Mouse (Mus musculus) neural tube, embryonic 12.5 days (tissue): Measurements from ENCODE around the gene Esrp2. TPM values are rescaled to one million over a fixed set of nuclear protein-coding genes. Genes with fewer than 3 reads are reported as not detected.

Experiments
- ATAC-seq: fragments of 200-750 bp; cut with Nextera tagmentation; 2 replicates; pipeline ENCODE4 v1.8.0; 2017; ENCODE audit warnings: low read depth, mild to moderate bottlenecking, moderate TSS enrichment, moderate library complexity; ENCODE audit not compliant: low FRiP score
- H3K27ac ChIP-seq: fragments of 300-500 bp; sonication (generic); 2 replicates; pipeline ENCODE4 v1.5.1; 2016
- H3K27me3 ChIP-seq: fragments of 300-500 bp; sonication (generic); replicated peaks from 2 replicates; pipeline ENCODE4 v1.6.1; 2016; ENCODE audit warnings: mild to moderate bottlenecking
- H3K36me3 ChIP-seq: fragments of 300-500 bp; sonication (generic); 2 replicates; pipeline ENCODE4 v1.6.1; 2016; ENCODE audit warnings: mild to moderate bottlenecking
- H3K4me1 ChIP-seq: fragments of 300-500 bp; sonication (generic); 2 replicates; pipeline ENCODE4 v1.6.1; 2016
- H3K4me2 ChIP-seq: fragments of 300-500 bp; sonication (generic); replicated peaks from 2 replicates; pipeline ENCODE4 v1.6.1; 2016; ENCODE audit warnings: mild to moderate bottlenecking
- H3K4me3 ChIP-seq: fragments of 300-500 bp; sonication (generic); 2 replicates; pipeline ENCODE4 v1.5.1; 2016
- H3K9ac ChIP-seq: fragments of 300-500 bp; sonication (generic); 2 replicates; pipeline ENCODE4 v1.6.1; 2016; ENCODE audit warnings: mild to moderate bottlenecking
- H3K9me3 ChIP-seq: fragments of 300-500 bp; sonication (generic); 2 replicates; pipeline ENCODE4 v1.6.1; 2016; ENCODE audit warnings: mild to moderate bottlenecking
- WGBS: fragments of 180-500 bp; shearing (Covaris S2); methylation state at CpG from one replicate; pipeline ENCODE4 v1.1.7; 2016; 5-methylcytosine and 5-hydroxymethylcytosine counted together
- polyA plus RNA-seq: library from polyadenylated mRNA; unstranded; fragments of >200 nt; fragmentation: Nextera tagmentation; extraction: Ambion mirVana; gene quantifications from 2 replicates; pipeline ENCODE4 v1.2.1, GENCODE M21; 2016

Esrp2 gene
- polyA plus RNA-seq, 1 experiment from 2014 or later: 1.1 TPM

DNA sequence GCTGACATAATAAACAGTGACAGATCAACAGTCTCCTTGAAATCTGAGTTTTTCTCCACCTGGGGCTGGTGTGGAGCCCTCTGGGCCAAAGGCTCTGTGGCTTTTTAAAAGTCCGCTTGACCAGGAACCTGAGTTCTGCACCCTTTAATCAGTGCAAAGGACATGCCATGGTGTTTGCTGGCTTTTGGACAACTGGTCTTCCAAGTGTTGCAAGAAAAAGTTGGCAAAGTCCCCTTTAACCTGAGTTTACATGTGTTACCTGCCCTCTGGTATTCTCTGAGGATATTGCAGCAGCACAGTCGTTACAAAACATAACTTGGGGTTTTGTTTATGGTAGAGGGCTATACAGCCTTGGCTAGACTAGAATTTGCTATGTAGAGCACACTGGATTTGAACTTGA lies 6.3 kb downstream of the Esrp2 start:
- Histone ChIP-seq H3K27me3 (peaks cover 26% of the 10 kb centered on the region), H3K9me3 (no peaks in the 10 kb centered on the region), H3K36me3 (peaks cover 42% of the 10 kb centered on the region), H3K4me1 (peaks cover 4% of the 10 kb centered on the region; the same call in 1 of the 2 replicates), H3K9ac (no peak overlapping the region), H3K27ac (no peak overlapping the region), H3K4me3 (no peak overlapping the region), H3K4me2 (no peak overlapping the region)
- no peak for ATAC-seq
- 90% methylated on average over 2 of the region's 2 CpGs for WGBS

DNA sequence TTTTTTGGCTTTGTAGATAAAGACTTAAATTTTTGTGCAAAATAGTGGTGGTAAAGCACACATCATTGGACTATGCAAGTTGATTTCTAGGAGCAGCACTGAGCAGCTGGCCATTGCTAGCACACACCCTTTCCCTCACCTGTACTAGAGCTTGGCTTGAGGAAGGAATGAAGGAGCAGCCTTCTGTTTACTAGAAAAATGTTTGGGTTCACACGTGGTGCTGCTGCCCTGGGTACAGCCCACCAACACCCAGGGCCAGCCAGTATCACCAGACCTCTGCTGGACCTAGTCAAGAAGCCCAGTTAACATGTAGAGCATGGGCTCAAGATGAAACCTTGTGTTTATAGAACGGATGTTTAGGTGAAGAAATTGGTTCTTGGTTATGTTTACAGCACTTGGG lies 6.8 kb downstream of the Esrp2 start:
- H3K9ac ChIP-seq: no peak overlapping the region
- peaks cover 42% of the 10 kb centered on the region for H3K36me3 ChIP-seq
- H3K27ac ChIP-seq: no peak overlapping the region
- peaks cover 21% of the 10 kb centered on the region for H3K27me3 ChIP-seq
- H3K9me3 ChIP-seq: no peaks in the 10 kb centered on the region
- no peaks in the 10 kb centered on the region for H3K4me1 ChIP-seq
- H3K4me2 ChIP-seq: no peak overlapping the region
- no peak overlapping the region for H3K4me3 ChIP-seq
- WGBS: 89% methylated on average over 2 of the region's 2 CpGs
- ATAC-seq: no peak

DNA sequence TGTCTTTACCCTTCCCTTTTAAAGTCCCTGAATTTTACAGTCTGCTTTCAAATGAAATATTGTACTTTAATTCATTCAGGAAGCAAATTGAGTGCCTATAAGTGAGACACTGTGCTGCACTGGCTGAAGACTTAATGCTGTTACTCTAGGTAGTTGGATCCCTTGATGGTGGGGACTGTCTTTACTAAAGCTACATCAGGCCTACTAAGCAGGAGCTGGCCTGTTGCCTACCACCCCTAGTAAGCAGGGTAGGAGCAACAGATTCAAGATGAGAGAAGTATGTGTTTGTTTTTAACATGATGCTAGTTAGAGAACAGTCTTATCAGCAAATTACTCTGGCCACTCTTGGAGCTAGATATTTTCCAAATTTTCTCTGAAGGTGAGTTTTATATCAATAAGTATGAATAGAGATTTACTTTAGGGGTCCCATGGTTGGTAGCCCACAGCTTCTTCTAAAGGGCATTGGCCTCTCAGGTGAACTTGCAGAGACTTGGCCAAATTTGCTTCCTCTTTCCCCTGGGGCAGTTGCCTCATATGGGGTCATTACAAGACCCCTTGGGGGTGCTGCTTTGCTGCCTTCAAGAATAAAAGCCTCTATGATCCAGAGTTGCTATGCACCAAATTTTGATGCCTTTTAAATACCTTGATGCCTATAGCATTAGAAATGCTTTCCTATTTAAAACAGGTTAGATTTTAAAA lies 7.4 kb downstream of the Esrp2 start:
- no peak overlapping the region for H3K4me2 ChIP-seq
- no peaks in the 10 kb centered on the region for H3K4me1 ChIP-seq
- H3K9ac ChIP-seq: no peak overlapping the region
- no peaks in the 10 kb centered on the region for H3K9me3 ChIP-seq
- H3K27ac ChIP-seq: no peak overlapping the region
- no peak for ATAC-seq
- no peak overlapping the region for H3K4me3 ChIP-seq
- peaks cover 15% of the 10 kb centered on the region for H3K27me3 ChIP-seq
- peaks cover 42% of the 10 kb centered on the region for H3K36me3 ChIP-seq

DNA sequence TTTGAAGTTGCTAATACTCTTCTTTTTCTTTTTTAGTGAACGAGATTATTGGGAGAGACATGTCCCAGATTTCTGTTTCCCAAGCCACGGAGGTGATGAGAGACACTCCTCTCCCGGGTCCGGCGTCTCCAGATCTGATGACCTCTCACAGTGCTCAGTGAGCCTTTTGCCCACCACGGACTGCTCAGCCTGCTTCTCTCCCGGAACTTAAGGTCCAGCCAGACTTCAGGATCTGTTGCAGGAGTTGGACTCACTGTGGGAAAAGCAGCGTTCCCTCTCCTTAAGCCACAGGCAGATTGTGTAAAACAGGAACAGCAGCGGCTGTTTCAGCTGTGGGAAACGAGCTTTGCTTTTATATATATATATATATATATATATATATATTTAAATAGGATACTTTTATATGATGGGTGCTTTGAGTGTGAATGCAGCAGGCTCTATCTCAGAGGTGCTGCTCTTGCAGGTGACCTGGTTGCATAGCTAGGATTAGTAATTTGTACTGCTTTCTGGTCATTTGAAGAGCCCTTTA lies 8.8 kb downstream of the Esrp2 start:
- Histone ChIP-seq H3K4me3 (no peak overlapping the region), H3K9ac (no peak overlapping the region), H3K9me3 (no peaks in the 10 kb centered on the region), H3K36me3 (peaks cover 47% of the 10 kb centered on the region), H3K27me3 (peaks cover 4% of the 10 kb centered on the region; the same call in 1 of the 2 replicates), H3K4me2 (no peak overlapping the region), H3K27ac (no peak overlapping the region), H3K4me1 (no peaks in the 10 kb centered on the region)
- ATAC-seq: no peak
- 93% methylated on average over 10 of the region's 10 CpGs for WGBS

DNA sequence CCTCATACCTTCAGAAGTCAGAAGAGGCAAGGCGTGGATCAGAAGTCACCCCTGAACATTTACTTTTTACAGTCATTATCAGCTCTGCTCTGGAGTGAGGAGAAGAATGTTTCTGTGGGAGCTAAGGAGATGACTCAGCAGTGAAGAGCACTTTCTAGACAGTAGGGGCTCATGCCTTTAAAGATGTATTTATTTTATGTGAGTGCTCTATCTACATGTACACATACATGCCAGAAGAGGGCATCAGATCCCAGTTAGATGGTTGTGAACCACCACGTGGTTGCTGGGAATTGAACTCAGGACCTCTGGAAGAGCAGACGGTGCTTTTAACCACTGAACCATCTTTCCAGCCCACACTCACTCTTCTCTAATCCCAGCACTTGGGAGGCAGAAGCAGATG lies 9.7 kb downstream of the Esrp2 start:
- H3K9ac ChIP-seq: no peak overlapping the region
- no peak overlapping the region for H3K27ac ChIP-seq
- no peaks in the 10 kb centered on the region for H3K9me3 ChIP-seq
- no peaks in the 10 kb centered on the region for H3K27me3 ChIP-seq
- no peak for ATAC-seq
- no peaks in the 10 kb centered on the region for H3K4me1 ChIP-seq
- peaks cover 39% of the 10 kb centered on the region for H3K36me3 ChIP-seq
- H3K4me2 ChIP-seq: no peak overlapping the region
- H3K4me3 ChIP-seq: no peak overlapping the region
- 81% methylated on average over 3 of the region's 3 CpGs for WGBS

DNA sequence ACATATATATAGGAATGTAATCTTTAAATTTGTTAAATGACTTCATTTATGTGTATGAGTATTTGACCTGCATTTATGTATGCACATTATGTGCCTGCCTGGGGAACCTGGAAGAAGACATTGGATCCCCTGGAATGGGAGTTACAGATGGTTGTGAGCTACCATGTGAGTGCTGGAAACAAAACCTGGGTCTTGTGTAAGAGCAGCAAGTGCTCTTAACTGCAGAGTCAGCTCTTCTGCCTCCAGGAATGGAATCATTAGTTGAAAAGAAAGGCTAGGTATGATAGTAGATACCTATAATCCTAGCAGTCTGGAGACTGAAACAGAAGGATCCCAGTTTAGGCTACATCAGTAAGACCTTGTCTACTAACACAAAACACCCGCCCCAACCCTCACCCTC lies 10.7 kb downstream of the Esrp2 start:
- ATAC-seq: no peak
- no peak overlapping the region for H3K27ac ChIP-seq
- no peaks in the 10 kb centered on the region for H3K4me1 ChIP-seq
- H3K36me3 ChIP-seq: peaks cover 36% of the 10 kb centered on the region
- H3K27me3 ChIP-seq: no peaks in the 10 kb centered on the region
- H3K9ac ChIP-seq: no peak overlapping the region
- H3K4me3 ChIP-seq: no peak overlapping the region
- 86% methylated on average over 1 of the region's 1 CpGs for WGBS
- H3K4me2 ChIP-seq: no peak overlapping the region
- no peaks in the 10 kb centered on the region for H3K9me3 ChIP-seq

DNA sequence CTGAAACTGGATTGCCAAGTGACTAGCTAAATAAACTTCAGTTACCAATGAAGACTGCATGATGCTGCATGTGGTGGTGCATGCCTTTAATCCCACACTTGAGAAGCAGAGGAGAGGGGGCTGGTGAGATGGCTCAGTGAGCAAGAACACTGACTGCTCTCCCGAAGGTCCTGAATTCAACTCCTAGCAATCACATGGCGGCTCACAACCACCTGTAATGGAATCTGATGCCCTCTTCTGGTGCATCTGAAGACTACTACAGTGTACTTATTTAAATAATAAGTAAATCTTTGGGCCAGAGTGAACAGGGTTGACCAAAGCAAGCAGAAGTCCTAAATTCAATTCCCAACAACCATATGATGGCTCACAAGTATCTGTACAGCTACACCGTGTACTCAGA lies 13.3 kb downstream of the Esrp2 start:
- Histone ChIP-seq H3K4me2 (no peak overlapping the region), H3K4me3 (no peak overlapping the region), H3K4me1 (no peaks in the 10 kb centered on the region), H3K27me3 (no peaks in the 10 kb centered on the region), H3K9me3 (no peaks in the 10 kb centered on the region), H3K9ac (no peak overlapping the region), H3K36me3 (peaks cover 32% of the 10 kb centered on the region; the same call in 1 of the 2 replicates), H3K27ac (no peak overlapping the region)
- ATAC-seq: no peak
- WGBS: 90% methylated on average over 3 of the region's 3 CpGs

DNA sequence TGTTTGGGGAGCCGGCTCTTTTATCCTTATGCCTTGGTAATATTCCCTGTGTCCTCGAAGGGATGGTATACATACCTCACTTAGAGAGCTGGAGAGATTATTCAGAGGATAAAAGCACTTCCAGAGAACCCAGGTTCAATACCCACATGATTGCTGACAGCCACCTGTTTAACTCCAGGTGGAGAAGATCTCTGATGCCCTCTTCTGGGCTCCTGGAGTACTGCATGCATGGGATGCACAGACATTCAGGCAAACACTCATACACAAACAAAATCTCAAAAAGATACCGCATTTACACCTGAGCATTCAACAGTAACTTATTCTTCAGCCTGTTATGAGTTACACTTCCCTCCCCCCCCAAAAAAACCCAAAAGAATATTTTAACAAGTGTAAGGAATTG lies 20.9 kb downstream of the Esrp2 start:
- Histone ChIP-seq H3K9ac (no peak overlapping the region), H3K4me3 (no peak overlapping the region), H3K27ac (no peak overlapping the region), H3K4me2 (no peak overlapping the region), H3K36me3 (peaks cover 37% of the 10 kb centered on the region), H3K27me3 (no peaks in the 10 kb centered on the region), H3K9me3 (no peaks in the 10 kb centered on the region), H3K4me1 (no peaks in the 10 kb centered on the region)
- over 99% methylated on average over 3 of the region's 3 CpGs for WGBS
- no peak for ATAC-seq

DNA sequence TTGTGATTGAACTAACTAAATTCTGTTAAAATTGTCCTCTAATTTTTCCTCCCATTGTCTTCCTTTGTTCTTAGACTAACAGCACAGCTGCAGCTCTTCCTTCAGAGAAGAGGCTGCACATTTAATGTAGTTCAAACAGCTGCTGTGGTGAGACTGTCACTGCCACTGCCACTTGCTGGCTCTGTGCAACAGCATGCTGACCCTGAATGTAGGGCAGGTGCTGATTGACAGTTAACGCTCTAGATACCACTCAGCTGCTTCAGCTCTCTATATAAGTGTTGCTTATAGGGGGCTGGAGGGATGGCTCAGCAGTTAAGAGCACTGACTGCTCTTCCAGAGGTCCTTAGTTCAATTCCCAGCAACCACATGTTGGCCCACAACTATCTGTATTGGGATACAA lies 24.3 kb downstream of the Esrp2 start:
- H3K4me2 ChIP-seq: no peak overlapping the region
- H3K36me3 ChIP-seq: peaks cover 43% of the 10 kb centered on the region
- no peak overlapping the region for H3K4me3 ChIP-seq
- no peak overlapping the region for H3K9ac ChIP-seq
- H3K27ac ChIP-seq: no peak overlapping the region
- WGBS: 95% methylated on average over 1 of the region's 1 CpGs
- H3K27me3 ChIP-seq: no peaks in the 10 kb centered on the region
- no peaks in the 10 kb centered on the region for H3K4me1 ChIP-seq
- no peak for ATAC-seq
- H3K9me3 ChIP-seq: no peaks in the 10 kb centered on the region

DNA sequence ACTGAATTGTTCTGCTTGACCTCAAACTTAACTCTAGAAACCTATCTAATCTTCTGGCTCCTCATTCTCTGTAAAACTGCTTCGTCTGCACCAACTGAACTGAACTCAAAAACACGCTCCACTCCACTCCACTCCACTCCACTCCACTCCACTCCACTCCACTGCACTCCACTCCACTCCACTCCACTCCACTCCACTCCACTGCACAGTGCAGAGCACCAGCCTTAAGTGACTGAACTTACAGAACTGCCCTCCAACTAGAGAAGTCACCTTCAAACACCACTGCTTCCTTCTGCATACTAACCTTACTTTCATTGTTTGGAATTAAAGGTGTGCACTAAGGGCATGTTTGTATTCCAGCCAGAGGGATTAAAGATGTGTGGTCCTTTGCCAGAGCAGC lies 24.7 kb downstream of the Esrp2 start:
- WGBS: 94% methylated on average over 2 of the region's 2 CpGs
- no peak for ATAC-seq

DNA sequence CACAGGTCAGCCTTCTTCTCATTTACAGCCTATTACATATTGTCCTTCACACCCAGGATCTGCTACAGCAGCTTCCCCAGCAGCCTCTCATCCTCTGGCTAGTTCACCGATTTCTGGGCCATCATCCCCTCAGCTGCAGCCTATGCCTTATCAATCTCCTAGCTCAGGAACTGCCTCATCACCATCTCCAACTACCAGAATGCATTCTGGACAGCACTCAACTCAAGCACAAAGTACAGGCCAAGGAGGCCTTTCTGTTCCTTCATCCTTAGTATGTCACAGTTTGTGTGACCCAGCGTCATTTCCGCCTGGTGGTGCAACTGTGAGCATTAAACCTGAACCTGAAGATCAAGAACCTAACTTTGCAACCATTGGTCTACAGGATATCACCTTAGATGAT lies 28.0 kb downstream of the Esrp2 start:
- Histone ChIP-seq H3K9me3 (no peaks in the 10 kb centered on the region), H3K27ac (no peak overlapping the region), H3K36me3 (peaks cover 36% of the 10 kb centered on the region), H3K4me2 (no peak overlapping the region), H3K4me3 (no peak overlapping the region), H3K4me1 (no peaks in the 10 kb centered on the region), H3K27me3 (no peaks in the 10 kb centered on the region), H3K9ac (no peak overlapping the region)
- WGBS: 94% methylated on average over 3 of the region's 3 CpGs
- ATAC-seq: no peak

More for the DNA sequence above, 24.7 kb downstream of the Esrp2 start:
- peaks cover 39% of the 10 kb centered on the region for H3K36me3 ChIP-seq
- H3K27me3 ChIP-seq: no peaks in the 10 kb centered on the region
- no peak overlapping the region for H3K9ac ChIP-seq
- H3K9me3 ChIP-seq: no peaks in the 10 kb centered on the region
- H3K4me2 ChIP-seq: no peak overlapping the region
- no peak overlapping the region for H3K4me3 ChIP-seq
- no peak overlapping the region for H3K27ac ChIP-seq
- H3K4me1 ChIP-seq: no peaks in the 10 kb centered on the region

DNA sequence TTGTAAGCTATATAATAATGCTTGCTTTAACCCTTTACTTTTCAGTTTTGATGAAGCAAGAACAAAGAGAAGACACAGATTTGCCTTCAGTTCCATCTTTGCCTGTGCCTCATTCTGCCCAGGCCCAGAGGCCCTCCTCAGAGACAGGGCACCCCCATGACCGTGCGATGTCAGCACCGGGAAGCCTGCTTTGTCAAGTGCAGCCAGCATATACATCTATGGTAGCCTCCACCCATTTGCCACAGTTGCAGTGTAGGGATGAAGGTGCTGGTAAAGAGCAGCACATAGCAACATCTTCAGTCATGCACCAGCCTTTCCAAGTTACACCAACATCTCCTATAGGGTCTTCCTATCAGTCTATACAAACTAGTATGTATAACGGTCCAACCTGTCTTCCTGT lies 28.7 kb downstream of the Esrp2 start:
- WGBS: 95% methylated on average over 4 of the region's 4 CpGs
- no peaks in the 10 kb centered on the region for H3K9me3 ChIP-seq
- H3K4me2 ChIP-seq: no peak overlapping the region
- no peak overlapping the region for H3K27ac ChIP-seq
- no peak overlapping the region for H3K9ac ChIP-seq
- no peak for ATAC-seq
- no peaks in the 10 kb centered on the region for H3K4me1 ChIP-seq
- no peak overlapping the region for H3K4me3 ChIP-seq
- H3K27me3 ChIP-seq: no peaks in the 10 kb centered on the region
- peaks cover 39% of the 10 kb centered on the region for H3K36me3 ChIP-seq

DNA sequence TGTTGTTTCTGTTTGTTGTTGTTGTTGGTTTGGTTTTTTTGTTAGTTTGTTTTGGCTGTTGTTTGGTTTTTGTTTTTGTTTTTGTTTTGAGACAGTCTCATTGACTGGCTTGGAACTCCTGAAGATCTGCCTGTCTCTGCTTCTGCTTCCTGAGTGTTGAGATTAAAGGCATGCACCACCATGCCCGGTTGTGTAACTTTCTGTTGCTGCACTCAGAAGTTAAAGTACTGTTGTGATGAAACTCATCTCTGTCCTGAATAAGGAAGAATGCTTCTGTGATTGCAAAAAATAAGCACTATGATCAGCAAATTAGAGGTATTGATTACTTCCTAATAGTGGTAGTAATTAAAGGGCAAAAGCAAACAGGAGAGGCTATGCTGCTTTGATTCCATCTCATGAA lies 30.6 kb downstream of the Esrp2 start:
- Histone ChIP-seq H3K9me3 (no peaks in the 10 kb centered on the region), H3K4me2 (no peak overlapping the region), H3K9ac (no peak overlapping the region), H3K36me3 (peaks cover 37% of the 10 kb centered on the region), H3K27me3 (no peaks in the 10 kb centered on the region), H3K27ac (no peak overlapping the region), H3K4me1 (no peaks in the 10 kb centered on the region), H3K4me3 (no peak overlapping the region)
- 88% methylated on average over 1 of the region's 1 CpGs for WGBS
- ATAC-seq: no peak
